Mouse (Mus musculus): ENCODE data around the gene Grap2. TPM values are rescaled to one million over a fixed set of nuclear protein-coding genes. Genes with fewer than 3 reads are reported as not detected.

Gene Grap2
- total RNA-seq, 2 experiments from 2014 or later = 1.0 to 1.6 TPM

DNA sequence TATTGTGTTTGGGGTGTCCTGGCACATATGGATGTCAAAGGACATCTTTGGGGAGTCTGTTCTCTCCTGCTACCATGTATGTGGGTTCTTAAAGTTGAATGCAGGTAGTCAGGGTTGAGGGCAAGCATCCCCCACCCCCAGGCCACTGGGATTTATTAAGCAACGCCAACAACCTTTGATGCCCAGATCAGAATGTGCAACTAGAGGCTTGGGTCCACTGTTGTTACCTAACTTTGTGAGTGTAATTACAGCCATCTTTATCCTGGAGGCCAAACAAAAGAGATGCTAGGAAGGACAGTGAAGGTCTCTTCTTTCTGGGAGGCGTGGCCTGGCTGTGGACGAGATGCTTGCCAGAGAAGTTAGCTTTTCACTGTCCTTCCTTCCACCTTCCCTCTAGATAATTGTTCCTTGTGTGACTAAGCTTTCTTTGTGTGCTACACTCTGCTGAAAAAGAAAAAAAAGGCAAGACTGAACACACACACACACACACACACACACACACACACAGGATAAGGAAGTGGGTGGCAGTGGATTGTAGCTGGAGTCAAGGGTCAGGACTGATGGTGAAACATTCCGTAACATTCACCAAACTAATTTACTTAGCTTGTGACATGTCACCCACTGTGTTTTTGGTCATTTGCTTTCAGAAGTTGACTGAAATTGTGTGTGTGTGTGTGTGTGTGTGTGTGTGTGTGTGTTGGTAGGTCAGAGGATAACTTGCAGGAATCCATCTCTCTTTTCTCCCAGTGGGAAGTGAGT, 101.1 kb downstream of the Grap2 start:
- DNase-seq (ENCODE audit: low spot score) = no peak
- intact Hi-C loops (cut with DNase I) = no loop called here

DNA sequence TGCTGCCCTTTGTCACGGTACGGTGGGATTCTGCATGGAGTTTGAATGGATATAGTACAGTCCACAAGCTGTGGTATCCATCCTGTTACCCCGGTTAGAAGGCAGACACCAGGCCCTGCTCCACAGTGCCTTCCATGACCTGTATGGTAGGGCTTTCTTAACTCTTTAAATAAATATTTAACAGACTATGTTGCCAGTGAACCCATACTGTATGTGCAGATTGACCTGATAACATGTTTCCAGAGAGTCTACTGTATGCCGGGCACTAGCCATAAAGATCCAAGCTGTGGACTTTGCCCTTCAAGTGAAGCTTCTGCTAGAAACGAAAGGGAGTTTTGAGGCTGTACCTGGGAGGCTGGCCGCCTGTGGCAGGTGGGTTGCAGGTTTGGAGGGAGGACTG, 102.3 kb downstream of the Grap2 start:
- no peak for DNase-seq (ENCODE audit: low spot score)
- intact Hi-C loops (cut with DNase I) = no loop called here

DNA sequence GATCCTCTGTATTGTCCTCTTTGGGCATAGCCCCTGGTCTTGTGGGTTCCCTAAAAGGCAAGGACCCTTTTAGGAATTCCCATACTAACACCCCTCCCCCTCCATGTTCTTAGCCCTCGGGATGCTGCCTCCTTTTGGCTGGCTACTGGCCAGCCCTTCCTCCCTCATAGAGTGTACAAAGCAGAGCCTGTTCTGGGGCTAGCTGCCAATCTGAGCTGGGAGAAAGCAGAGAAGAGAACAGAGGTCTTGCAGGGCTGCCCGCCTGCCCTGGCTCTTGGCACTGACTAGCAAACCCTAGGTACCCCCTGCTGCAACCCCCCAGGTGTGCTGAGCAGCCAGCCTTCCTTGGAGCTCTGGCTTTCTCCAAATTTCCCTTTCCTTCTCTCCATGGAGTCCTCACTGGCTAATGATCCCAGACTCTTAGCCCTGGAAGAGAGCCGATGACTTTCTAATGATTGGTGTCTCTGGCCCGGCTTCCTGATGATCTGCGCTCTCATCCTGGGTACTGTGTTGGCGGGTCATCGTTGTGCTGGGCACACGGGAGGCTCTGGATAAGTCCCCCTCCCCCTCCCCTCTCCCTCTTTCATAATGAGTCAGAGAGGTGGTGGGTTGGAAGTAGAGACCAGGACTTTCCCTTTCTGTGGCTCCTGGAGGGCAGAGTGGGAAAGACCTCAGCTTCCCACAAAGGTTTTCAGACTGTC, 107.3 kb downstream of the Grap2 start:
- no peak for DNase-seq (ENCODE audit: low spot score)
- intact Hi-C loops (cut with DNase I) = no loop called here

DNA sequence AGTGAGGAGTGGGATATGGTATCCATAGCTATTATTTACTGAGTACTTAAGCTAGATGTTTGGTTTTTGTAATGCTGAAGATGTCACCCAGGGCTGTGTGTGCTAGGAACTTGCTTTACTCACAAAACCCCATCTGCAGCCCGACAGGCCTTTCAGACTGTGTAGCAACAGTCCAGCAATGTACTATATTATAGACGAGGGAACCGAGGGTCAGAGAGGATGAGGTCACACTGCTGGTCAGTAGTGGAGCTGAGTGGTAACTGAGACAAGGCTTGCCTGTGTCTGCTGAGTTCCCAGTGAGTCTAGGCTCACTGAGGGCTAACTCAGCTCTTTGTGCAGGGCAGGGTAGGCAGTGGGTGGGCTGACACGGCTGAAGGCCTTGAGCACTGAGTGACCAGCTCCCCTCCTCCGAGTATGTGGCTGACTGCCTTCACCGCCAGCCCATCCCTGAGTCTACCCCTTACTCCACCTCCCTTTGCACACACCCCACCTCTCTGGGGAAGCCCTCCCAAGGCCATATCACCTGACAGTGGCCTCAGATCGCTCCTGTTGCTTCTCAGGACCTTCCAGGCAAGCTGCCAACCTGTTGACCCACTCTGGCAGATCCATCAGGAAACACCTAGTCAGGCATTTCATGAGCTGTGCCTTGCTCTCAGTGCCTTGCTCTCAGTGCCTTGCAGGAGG, 108.1 kb downstream of the Grap2 start:
- no peak for DNase-seq (ENCODE audit: low spot score)
- intact Hi-C loops (cut with DNase I) = no loop called here

DNA sequence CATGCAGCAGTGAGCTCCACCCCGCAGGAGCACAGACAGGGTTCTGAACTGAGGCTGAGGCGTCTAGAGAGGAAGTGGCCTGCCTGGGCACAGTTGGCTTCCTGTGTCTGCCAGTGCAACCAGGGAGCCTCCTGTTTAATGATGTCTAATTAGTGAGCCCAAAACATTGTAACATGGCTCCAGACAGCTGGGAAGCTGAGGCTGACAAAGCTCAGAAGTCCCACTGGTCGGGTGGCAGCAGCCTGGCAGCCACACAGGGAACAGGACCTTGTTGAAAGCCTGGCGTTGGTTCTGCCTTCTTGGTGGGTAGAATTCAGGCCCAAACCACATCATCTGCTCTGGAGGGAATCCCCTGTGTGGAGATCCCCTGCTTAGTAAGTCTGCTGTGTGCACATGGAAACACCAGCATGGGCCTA, 109.1 kb downstream of the Grap2 start:
- no peak for DNase-seq (ENCODE audit: low spot score)
- intact Hi-C loops (cut with DNase I) = no loop called here

DNA sequence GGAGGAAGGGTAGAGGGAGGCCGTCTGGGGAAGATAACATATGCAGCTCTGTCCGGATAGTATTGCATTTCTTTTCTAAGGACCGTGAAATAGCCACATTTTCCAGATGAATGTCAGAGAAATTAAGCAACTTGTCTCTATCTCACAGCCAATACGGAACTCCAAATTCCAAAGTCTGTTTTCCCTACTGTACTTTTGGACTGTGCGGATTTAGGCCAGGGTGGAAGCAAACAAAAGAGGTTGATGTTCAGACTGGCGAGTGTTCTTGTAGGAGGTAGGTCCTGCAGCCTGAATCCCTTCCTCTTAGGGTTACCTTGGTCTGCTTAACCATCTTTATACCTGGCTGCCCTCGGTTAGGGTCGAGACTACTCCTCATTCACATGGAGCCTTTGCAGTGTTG, 109.9 kb downstream of the Grap2 start:
- intact Hi-C loops (cut with DNase I) = no loop called here
- DNase-seq (ENCODE audit: low spot score) = no peak

DNA sequence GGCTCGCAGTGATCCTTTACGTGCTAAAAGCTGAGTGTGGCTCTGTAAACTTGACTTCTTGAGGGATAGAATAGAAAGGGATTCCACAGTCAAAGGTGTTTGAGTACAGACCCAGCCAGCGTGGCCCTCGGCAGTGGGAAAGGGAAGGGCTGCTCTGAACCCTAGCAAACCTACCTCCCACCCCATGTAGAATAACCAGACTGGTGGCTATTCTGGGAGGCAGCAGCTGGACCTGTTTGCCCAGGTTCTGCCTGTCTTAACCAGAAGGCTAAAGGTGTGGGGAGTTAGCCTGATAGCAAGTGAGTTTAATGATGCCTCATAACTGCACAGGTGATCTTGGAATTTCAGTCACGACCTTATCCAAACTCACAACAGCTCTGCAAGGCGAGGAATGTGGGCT, 110.8 kb downstream of the Grap2 start:
- DNase-seq (ENCODE audit: low spot score) = no peak

DNA sequence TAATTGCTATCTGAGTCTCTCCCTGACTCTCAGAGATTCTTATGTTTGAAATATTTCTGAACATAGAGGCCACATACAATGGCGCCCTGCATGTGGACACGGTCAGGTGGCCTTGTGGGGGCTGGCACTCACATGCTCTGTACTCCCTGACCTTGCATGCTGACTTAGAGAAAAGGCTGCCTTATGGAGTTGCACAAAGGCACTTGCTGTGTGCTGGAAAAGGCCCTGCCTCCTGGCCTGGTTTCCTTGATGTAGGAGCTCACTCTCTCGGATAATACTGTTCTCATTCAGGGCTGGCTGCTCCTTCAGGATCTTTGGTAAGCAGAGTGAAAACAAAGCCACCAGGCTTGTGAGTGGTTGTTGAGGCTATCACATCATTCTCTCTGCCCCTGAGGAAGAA, 111.6 kb downstream of the Grap2 start:
- intact Hi-C loops (cut with DNase I) = no loop called here
- no peak for DNase-seq (ENCODE audit: low spot score)

More for the DNA sequence above, 110.8 kb downstream of the Grap2 start:
- intact Hi-C loops (cut with DNase I) = no loop called here

DNA sequence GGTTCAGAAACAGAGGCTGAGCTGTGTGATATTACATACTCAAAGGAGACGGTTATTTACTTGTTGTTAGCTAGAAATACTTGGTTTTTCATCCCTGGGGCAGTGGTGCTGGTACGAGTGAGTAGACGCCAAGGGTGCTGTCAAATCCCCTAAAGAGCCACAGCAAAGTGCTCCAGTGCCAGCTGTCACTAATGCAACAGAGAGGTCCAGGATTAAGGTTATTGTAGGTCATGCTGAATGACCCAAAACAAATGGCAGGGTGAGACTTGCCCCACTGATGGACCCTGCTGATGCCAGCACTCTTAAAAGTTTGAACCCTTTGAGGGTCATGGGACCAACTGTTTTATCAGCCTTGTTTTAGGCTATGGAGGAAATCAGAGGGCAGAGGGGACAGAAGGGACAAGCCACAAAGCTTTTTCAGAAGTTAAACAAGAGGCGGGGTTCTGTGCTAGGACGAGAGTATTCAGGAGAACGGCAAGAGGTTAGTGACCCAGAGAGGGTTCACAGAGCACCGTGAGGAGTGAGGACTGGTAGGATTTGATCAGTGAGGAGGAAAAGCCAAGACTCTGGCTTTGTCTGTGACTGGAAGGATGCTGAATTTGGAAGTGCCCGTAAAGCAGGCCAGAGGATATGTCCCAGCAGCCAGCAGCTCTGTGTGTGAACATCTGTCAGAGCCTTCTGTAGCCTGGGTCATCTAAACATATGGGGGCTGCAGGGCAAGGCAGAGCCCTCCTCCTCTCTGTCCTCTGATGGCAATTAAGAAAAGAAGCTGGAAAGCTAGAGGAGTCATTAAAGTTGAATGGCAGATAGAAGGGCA, 112.6 kb downstream of the Grap2 start:
- no peak for DNase-seq (ENCODE audit: low spot score)
- intact Hi-C loops (cut with DNase I) = no loop called here

DNA sequence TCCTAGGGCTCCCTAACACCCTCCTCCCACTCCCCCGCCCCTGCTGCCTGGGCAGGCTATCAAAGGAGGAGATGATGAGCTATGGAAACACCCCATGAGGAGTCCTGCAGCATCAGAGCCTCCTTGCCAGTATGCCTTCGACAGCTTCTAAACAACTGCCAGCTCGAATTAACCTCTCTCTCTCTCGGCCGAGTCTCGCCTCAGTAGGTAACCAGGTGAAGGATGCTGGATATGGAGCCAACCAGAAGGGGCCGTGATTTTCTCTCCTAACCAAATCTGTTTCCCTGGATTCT, 113.2 kb downstream of the Grap2 start:
- intact Hi-C loops (cut with DNase I) = no loop called here
- no peak for DNase-seq (ENCODE audit: low spot score)

DNA sequence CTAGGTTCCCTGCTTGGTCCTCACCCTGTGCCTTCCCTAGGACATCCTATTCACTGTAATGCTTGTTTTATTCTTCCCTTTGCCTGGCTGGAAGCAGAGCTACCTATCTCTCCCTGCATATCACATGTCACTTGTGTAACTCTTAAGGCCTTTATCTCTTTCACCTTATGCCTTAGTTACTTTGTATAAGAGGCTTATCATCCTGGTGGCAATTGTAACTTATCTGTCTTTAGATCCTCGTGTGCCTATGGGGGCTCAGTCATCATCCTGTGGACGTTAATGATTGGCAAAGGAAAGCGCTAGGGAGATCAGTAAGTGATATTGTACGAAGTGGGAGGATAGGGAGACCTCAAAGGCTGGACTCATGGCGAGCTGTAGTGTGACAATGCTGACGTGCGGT, 116.1 kb downstream of the Grap2 start:
- intact Hi-C loops (cut with DNase I) = no loop called here
- no peak for DNase-seq (ENCODE audit: low spot score)

DNA sequence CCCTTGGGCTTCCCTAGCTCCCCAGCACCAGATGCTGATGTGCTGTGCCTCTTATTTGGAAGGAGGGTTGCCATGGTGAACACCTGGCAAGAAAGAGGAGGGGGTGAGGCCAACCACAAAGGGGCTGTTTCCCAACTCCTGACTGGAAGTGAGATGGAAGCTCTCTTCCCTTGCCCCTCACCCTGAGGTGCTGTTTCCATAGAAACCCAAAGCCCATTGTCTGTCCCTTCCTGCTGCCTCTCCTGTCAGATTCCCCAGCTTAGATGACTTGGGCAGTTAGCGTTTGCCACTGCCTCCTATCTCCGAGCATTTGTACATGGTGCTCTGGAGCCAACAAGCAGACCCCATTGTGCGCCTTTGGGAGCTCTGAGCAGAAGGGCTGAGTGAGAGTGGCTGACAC, 121.1 kb downstream of the Grap2 start:
- DNase-seq (ENCODE audit: low spot score) = no peak
- intact Hi-C loops (cut with DNase I) = loop anchor here (5.0 kb wide), 1 partner anchor 401 kb away; no protein-coding TSS in a partner anchor

DNA sequence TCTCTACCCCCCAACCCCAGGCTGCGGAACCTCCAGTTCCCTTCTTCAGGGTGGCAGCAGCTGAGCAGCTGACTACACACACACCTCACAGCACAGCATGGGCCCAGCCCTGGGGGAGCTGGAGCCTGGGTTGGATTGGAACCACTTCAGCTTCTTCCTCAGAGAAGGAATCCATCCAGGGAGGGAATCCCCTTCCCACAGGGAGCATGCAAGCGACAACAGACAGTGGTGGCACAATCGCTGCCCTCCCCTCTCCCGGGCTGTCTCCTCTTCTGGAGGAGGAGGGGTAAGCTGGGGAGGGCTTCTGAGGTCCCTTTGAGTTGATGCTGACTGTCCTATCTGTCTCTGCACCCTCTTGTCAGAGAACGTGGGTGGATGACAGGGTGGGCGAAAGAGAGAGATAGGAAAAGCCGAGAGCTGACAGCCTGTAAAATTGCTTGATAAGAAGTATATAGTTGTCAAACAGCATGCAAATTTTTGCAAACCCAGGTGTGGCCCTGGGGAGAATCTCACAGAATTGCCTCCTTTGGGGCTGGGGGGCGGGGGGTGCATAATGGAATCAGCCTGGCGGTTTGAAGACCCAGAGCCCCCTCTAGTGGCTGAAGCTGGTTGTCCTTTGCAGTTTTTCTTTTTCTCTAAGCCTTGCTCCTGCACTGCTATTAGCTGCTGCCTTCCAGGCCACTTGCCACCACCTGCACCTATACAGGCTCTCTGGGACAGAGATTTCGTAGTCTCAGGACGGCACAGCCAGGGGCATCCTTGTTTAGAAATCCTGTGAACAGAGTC, 121.9 kb downstream of the Grap2 start:
- intact Hi-C loops (cut with DNase I) = loop anchor here (1.0 to 5.0 kb wide), 4 partner anchors 60 to 428 kb away; no protein-coding TSS in a partner anchor
- DNase-seq (ENCODE audit: low spot score) = no peak

DNA sequence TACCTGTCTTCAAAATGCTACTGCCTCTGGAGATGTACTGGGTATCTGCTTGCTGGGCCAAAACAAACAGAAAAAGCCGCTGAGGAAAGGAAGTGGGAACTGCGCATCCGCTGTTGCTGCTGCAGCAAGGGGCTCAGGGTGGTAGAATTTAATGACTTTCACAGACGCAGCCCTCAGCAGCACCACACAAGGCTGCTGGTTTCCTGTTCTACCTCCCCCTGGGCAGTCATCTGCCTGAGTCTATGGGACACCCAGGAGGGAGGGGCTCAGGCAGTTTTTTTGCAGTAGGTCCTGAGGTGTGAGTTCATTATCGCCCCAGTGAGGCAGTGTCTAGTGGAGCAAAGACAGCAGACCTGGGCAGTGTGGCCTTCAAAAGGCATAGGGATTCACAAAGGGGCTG, 125.2 kb downstream of the Grap2 start:
- intact Hi-C loops (cut with DNase I) = no loop called here

DNA sequence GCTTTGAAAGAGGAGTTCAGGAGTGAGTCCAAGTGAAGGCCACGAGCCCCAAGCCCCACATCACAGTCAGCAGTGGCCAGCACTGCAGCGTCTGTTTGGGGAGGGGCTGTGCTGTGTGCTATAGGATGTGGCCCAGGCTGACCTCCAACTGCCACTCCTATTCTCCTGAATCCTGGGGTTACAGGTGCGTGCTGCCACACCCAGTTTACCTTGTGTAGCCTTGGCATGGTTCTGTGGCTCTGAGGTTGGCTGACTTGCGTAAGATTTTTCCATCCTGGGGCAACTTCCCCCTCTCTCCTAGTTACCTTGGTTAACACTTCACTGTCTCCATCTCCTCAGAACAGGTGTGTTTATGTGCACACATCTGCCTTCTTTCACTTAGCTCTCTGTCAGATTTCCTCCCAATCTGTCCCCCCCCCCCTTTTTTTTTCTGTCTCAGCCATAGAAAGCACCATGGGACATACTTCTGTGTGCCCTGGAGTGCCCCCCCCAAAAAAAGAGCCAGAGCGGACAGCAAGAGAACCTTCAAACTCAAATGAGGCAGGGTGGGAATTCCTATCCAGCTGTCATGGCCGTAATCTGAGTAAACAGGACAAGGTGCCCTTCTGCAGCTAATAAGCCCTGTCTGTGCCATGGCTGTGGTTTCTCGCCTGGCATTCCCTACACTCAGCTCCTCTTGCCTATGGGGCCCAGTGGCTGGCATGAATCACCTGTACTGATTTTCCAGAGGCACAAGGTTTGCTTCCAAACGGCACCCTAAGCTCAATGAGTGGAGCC, 129.3 kb downstream of the Grap2 start:
- DNase-seq (ENCODE audit: low spot score) = no peak
- intact Hi-C loops (cut with DNase I) = loop anchor here (5.0 to 10.0 kb wide), 2 partner anchors 414 to 493 kb away; partner anchors contain the start of genes Cacna1i and Mrtfa

More for the DNA sequence above, 125.2 kb downstream of the Grap2 start:
- no peak for DNase-seq (ENCODE audit: low spot score)

Data from heart, postnatal 25 days (tissue).